Mouse (Mus musculus): ENCODE measurements around the gene Mvp.

Mvp gene

DNA sequence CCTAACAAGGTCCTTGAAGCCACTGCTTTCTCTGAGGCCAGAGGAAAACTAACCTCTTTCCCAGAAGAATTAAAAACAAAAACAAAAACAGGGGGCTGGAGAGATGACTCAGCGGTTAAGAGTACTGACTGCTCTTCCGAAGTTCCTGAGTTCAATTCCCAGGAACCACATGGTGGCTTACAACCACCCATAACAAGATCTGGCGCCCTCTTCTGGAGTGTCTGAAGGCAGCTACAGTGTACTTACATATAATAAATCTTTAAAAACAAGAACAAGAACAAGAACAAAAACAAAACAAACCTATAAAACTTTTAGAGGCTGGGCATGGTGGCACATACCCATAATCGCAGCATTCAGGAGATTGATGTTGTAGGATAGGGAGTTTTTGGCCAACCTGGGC is 18.0 kb downstream of the Mvp start:
- DNase-seq (ENCODE audit: low read depth, low spot score): peak; percentile 65

DNA sequence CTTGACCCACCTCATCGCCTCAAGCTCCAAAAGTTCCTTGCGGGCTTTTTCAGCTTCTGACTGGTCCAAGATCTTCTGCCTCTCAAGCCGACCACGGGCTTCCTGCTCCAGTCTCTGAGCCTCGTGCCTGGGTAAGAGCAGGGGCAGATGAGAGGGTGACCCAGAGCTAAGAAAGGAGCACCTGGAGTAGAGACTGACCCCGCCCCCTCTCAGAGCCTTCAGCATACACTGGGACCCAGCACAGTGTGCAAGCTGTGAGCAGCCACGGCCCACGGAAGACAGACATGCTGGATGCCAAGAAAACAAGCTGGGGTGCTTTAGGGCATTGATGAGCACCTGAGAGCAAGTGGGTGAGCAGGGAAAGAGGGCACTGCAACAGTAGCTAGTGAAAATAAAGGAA is 25.6 kb downstream of the Mvp start:
- no peak for DNase-seq (ENCODE audit: low read depth, low spot score)

DNA sequence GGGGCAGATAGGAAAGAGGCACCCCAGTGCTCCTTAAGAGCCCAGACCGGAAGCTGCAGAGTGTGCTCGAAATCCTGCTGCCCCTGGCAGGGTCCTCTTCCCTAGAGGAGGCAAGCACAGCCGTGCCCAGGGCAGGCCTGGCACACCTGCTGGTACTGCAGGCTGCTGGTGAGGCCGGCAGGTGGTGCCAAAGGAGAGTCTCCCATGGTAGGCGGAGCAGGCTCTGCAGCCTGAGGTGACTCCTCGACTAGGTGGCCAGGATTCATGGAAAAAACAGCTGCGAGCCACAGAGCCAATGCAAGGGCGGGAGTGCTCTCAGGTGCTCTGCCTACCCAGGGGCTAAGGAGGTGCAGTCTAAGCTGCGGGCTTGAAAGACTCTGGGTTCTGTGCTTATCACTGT is 28.1 kb downstream of the Mvp start:
- peak; percentile 54 for DNase-seq (ENCODE audit: low read depth, low spot score)

DNA sequence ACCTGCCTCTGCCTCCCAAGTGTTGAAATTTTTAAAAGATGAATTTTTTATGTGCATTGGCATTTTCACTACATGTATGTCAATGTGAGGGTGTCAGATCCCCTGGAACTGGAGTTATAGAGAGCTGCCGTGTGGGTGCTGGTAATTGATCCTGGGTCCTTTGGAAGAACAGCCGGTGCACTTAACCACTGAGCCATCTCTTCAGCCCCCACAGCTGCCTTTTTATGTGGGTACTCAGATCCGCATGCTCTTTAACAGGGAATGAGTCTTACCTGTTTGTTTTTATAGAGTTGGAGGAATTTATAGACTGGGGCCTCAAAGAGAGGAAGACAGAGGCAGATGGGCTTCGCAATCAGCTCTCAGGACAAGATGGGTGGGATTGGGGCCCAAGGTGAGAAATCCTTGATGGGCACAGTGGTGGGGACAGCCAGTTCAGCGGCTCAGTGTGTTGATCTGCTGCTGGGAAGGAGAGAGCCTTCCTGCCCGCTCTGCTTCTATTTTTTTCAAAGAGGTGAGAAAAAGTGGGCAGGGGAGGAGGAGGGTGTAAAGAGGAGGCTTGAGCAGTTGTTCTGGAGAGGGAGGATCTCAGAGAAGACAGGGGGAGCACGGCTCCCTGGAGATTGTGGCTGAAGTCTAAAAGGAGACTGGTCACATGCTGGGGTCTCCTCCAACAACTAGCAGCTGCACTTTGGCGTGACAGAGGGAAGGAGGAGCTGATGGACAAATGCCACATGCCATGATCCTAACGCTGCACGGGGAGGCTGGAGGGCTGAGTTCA is 29.6 kb downstream of the Mvp start:
- no peak for DNase-seq (ENCODE audit: low read depth, low spot score)

DNA sequence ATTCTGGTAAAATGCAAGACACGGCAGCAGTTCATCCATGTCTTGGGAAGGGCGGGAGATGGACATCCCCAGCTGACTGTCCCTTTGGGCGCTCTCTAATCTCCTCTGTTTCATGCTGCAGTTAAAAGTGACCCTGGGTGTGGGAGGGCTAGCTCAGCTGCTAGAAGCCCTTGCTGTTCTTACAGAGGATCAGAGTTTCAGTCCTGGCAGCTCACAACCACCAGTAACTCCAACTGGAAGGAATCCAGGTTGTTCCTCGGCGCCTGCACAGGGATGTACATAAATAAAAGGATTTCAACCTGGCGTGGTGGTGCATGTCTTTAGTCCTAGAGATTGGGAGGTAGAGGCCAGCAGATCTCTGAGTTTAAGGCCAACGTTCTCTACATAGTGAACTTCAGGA is 31.3 kb downstream of the Mvp start:
- DNase-seq (ENCODE audit: low read depth, low spot score): no peak

DNA sequence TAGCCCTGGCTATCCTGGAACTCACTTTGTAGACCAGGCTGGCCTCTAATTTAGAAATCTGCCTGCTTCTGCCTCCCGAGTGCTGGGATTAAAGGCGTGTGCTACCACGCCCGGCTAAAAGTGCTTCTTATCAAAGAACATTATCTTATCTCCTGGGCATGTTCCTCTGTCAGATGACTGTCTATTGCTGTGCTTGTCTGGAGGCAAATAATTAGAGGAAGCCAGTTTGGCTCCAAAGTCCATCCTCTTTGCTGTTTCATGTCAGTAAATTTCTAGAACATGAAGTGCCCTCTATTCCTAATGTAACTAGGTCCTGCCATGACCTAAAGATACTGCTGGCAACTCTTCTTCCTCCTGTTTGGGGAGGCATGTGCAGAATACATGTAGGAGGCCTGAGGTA is 32.4 kb downstream of the Mvp start:
- DNase-seq (ENCODE audit: low read depth, low spot score): no peak

DNA sequence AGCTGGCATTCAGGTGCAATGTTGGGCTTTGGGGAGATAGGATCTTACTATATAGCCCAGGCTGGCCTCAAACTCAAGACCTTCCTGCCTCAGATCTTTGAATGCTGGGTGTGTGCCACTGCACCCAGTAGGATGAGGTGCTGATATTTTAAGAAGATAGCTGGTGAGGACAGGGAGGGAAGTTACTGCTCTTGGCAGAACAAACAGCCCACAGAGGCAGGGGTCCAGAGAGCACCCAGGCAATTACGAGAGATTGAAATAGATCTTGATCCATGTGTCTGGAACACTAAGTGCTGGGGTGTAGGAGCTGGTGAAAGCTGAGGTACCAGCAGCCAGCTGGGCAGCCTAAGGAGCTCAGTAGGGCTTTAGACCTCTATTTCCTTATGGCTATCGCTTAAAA is 32.8 kb downstream of the Mvp start:
- no peak for DNase-seq (ENCODE audit: low read depth, low spot score)

DNA sequence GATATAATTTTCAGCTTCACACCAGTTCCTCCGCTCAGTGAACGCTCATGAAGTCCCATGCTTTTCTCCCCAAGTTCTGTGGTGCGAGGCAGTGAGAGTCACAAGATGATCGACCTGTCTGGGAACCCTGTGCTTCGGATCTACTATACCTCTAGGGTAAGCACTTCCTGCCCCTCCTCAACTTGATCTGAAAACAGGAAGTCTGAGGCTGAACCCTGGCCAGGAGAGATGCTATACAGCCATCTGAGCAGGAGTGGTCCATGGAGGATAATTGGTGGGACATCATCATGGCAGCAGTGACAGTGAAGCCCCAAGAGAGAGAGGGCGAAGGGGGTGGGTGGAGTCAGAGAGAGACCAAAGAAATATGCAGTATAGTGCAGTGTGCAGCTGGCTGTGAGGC is 35.6 kb downstream of the Mvp start:
- DNase-seq (ENCODE audit: low read depth, low spot score): no peak

DNA sequence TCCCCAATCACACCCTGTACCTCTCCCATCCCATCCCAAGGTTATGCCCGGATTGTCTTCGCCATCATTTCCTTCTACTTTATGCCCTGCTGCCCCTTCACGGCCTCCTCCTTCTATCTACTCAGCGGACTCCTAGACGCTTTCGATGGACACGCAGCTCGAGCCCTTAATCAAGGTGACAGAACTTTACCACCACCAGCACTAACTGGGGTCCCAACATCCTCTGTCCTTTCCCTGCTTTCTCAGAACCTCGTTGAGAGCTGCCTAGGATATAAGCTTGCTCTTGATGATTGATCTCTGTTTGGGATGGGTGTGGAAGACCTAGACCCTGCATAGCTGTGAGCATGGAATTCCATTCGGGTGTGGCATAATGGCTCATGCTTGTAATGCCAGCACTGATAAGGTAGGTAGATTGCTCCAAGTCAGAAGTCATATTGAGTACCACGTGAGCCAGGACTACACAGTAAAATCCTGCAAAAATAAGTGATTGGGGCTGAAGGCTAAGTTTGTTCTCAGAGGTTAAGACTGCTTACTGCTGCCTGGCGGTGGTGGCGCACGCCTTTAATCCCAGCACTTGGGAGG is 37.5 kb downstream of the Mvp start:
- peak; percentile 68 for DNase-seq (ENCODE audit: low read depth, low spot score)

DNA sequence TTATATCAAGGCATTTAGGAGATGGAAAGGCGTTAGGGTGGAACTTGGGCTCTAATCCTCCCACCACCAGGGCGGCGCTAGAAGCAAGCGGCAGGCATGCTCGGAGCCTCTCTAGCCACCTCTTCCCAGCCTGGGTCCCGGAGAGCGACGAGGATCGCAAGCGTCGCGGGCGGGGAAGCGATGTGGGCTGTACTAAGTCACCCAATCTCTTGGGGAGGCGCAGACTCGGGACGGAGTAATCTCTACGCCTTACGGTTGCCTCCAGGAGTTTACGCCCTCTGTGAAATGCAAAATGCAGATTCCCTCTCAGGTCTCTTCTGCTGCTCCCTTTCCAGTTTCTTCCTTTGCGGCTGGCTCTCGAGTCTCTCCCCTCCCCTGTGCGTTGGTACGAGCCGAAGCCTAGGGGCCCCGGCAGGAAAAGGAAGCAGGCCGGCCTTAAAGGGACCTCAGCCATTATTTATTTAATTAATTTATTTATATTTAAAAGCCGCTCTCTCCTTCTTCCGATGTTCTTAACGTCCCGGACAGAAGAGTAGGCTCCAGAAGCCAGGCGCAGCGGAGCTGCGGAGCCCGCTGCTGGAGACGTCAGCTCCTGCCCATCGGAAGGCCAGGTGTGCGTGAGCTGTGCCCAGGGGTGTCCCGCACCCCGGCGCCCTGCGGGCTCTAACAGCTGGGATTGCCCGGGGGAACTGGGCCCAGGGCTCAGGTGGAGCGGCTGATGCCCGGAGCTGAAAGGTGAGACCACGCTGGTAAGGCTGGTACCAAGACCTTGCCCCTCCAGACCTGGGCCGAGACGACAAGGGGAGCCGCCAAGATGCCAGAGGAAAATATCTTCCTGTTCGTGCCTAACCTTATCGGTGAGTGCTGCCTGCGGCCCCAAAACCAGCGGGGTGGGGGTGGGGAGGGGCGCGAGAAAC is 38.2 kb downstream of the Mvp start, which contains the start of gene Cdiptos:
Gene Cdiptos (minus strand): TSS at position 149 of the 917 bp plus-strand sequence.
- peak; percentile 99 for DNase-seq (ENCODE audit: low read depth, low spot score)

DNA sequence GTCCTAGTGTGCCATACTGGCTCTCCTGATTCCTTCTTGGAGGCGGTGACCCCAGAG is 38.7 kb downstream of the Mvp start, which contains the start of gene Cdipt:
Gene Cdipt (plus strand): TSS at position 22 of the 57 bp plus-strand sequence.
- DNase-seq (ENCODE audit: low read depth, low spot score): no peak

DNA sequence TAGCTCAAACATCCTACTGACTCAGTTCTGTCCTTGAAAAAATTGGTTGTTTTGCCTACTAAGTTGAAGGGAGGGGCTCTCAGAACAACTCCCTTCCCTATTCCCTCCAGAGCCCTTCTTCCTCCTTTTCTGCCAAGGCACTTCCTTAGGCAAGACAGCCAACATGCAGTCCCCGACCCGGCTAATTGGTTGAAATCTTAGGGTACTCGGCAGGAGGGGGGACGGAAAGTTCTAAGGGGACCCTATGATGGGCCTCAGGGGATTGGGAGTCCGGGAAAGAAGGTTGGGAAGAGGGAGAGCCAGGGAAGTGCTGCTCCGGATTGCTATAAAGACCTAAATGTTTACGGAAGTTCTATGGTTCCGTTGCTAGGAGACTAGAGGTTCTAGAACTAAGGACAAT is 38.9 kb downstream of the Mvp start:
- DNase-seq (ENCODE audit: low read depth, low spot score): no peak

DNA sequence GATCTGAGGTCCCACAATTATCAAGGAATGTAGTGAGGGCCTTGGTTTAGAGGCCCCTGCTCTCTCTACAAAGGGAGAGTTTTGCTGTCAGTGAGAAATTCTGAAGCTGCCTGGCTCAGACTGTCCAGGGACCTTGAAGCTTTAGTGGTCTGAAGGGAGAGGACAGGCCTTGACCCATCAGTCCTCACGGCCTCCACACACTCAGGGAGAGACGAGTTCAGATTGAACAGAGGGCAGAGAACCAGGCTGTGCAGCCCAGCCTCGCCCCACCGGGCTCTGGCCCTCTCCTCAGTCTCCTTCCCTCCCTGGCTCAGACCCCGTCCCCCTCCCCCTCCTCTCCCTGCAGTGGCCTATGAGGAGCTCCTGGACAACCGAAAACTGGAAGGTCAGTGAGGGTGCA is 47.1 kb downstream of the Mvp start:
- no peak for DNase-seq (ENCODE audit: low read depth, low spot score)

DNA sequence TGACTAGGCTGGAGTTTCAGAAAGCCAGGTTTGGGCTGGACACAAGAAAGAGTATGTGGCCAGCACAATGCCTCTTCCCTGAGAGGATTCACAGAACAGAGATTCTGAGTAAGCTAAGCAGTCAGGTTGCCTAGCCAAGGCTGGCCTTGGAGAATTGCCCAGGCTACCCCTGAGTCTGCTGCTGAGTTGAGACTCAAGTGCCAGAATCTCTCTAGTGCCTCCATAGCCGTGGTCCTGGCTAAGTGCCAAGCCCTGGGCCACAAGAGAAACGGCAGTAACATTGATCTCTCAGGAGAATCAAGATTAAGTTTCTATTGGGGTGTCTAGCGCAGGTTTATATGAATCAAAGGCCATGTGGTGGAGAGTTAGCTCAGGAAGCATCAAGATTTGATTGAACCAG is 48.9 kb downstream of the Mvp start:
- DNase-seq (ENCODE audit: low read depth, low spot score): no peak

DNA sequence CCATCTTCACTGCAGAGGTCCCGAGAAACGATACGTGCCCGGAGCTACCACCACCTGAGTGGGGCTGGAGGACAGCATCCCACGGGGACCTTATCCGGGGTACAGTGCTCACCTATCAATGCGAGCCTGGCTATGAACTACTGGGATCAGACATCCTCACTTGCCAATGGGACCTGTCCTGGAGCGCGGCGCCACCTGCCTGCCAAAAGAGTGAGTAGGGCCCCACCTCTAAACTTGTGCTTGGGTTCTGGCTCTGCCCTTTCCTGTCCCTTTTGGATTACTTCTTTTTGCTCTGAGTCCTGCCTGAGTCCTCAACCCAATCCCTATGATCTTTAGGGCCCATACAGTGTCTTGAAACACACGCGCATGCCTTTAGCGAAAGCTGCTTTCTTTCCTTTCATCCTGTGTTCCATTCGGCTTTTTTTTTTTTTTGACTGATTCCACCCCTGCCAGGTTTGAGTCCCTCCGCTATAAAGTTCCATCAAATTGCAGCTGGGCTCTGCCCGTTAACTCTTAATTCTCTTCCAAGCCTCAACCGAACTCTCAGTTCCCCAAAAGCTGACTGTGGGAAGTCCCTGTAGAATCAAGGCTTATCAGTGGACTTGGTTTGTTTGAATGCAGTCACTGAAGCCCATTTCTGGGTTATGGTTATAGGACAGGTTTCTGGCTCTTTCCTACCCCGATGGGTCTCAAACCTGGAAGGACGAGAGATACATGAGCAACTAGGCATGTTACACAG is 50.7 kb downstream of the Mvp start:
- peak; percentile 62 for DNase-seq (ENCODE audit: low read depth, low spot score)

DNA sequence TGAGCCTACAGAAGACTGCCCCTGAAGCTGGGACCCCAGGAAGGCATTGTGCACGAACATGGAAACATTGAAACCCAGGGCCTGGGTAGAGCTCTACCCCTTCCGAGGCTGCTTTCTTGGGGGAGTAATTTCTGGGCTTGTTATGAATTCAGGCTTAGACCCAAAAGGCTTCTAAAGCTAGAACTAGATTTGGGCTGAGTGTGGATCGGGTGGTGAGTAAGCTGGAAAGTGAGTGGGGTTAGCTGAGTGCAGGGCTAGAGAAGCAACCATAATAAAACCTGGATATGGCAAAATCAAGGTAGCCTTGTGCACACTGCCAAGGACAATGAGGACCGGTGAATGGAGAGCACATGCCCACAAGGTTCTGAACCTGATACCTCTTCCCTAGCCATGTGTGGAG is 52.5 kb downstream of the Mvp start:
- DNase-seq (ENCODE audit: low read depth, low spot score): no peak

DNA sequence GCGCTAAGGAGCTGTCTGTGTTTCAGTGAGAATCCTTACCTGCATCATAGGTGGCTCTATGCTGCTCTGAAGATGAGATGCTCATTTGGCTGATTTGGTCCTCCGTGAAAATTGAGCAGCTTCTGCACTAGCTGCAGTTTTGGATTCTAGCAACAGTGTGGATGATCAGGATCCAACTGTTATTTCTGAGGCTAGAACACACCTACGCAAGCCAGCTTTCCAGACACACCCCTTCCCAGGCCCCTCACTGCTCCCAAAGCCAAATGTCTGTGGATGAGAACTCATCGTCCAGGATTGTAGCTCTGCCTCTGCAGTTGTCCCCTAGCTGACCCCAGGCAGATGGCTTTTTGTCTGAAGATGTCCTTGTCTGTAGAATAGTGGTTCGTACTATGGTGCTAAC is 53.3 kb downstream of the Mvp start:
- DNase-seq (ENCODE audit: low read depth, low spot score): no peak

DNA sequence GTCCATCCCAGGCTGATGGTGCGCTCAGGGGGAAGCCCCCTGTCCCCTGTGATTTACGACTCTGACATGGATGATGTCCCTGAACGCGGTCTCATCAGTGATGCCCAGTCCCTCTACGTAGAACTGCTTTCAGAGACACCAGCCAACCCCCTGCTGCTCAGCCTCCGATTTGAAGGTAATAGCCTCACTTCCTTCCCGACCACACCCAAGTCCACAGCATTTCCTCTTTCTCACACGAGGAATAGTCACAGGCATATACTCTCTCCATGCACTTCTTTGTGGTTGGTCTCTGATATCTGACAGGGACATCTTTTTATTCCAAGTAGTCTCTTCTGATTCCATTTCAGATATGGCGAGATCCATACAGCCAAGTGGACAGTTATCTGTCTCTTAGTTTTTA is 54.6 kb downstream of the Mvp start:
- DNase-seq (ENCODE audit: low read depth, low spot score): peak; percentile 16

DNA sequence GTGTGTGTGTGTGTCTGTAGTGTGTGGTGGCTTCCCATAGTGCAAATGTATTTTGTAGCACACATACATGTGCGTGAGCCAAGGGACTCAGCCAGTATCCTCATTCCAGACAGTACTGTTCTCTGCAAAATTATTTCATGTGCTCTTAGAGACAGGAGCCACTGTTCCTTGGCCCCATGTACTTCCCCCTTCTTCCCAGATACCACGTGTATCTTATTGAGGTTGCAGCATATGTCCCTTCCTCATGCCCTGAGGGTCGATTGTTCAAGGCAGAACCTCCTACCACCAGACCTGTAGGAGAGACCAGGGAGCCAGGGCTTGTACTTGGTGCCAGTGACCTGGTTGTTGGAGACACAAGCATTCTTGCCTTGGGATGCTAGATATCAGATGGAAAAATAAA is 59.3 kb downstream of the Mvp start:
- DNase-seq (ENCODE audit: low read depth, low spot score): no peak

DNA sequence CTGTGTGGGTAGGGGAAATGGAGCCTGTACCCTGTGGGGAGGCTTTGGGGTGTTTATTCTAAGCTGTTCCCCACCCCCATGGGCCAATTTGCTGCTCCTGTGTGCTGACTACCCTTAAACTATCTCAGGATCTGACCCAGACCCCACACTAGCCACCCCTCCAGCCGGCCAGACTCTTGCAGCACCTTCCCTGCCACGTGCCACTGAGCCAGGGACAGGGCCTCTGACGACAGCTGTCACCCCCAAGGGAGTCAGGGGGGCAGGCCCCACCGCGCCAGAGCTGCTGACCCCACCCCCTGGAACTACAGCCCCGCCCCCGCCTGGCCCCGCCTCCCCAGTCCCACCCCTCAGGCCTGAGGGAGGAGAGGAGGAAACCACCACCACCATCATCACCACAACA is 61.8 kb downstream of the Mvp start:
- DNase-seq (ENCODE audit: low read depth, low spot score): peak; percentile 16

DNA sequence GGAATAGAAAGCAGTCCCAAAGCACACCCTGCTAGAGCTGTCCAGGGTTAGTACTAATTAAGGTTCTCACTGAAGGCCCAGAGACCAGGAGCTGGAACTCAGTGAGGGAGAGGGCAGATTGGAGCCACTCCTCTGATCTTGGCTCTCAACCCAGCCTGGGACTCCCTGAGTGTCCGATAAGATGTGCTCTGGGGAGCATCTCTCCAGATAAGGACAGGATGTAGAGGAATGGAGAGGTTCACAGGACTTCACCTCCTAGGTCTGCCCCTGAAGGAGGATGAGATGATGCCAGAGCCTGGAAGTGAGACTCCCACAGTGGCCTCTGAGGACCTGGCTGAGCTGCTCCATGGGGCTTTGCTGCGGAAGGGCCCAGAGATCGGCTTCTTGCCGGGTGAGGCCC is 62.7 kb downstream of the Mvp start:
- DNase-seq (ENCODE audit: low read depth, low spot score): no peak
